Mouse (Mus musculus) MEL (cell line): ENCODE data around the gene Cecr2. TPM values are rescaled to one million over a fixed set of nuclear protein-coding genes. Genes with fewer than 3 reads are reported as not detected.

ENCODE experiments used
- DNase-seq: peaks from one replicate; pipeline ENCODE4 v3.0.0; 2011; ENCODE audit warnings: low read depth, low spot score
- H3K27ac ChIP-seq: 2 replicates; pipeline ENCODE4 v1.5.1; 2012; ENCODE audit warnings: low read depth, mild to moderate bottlenecking, control low read depth, low read length, moderate library complexity; ENCODE audit not compliant: control insufficient read depth
- H3K27me3 ChIP-seq, 2 experiments: fragments of 150-350 bp in 1 of 2; sonication (generic) in 1 of 2; 2 replicates each; pipeline ENCODE4 v1.6.1; 2012; ENCODE audit warnings: low read length in 2 of 2, mild to moderate bottlenecking in 2 of 2, improper control_type of control experiment in 1 of 2, moderate library complexity in 1 of 2; ENCODE audit not compliant: insufficient read depth in 2 of 2, control insufficient read depth in 1 of 2
- H3K36me3 ChIP-seq, 2 experiments: 2 replicates each; pipeline ENCODE4 v1.6.1; 2012 to 2014; ENCODE audit warnings: low read length in 2 of 2, improper control_type of control experiment in 1 of 2, inconsistent platforms in 1 of 2, mild to moderate bottlenecking in 1 of 2; ENCODE audit not compliant: insufficient read depth in 2 of 2, control insufficient read depth in 1 of 2
- H3K4me1 ChIP-seq, 2 experiments: fragments of 150-350 bp in 1 of 2; sonication (generic) in 1 of 2; 2 replicates each; pipeline ENCODE4 v1.6.1; 2012; ENCODE audit warnings: low read length in 2 of 2, improper control_type of control experiment in 1 of 2, mild to moderate bottlenecking in 1 of 2; ENCODE audit not compliant: insufficient read depth in 2 of 2, control insufficient read depth in 1 of 2
- H3K4me3 ChIP-seq, 2 experiments: fragments of 150-350 bp in 1 of 2; sonication (generic) in 1 of 2; 2 replicates each; pipeline ENCODE4 v1.5.1; 2012; ENCODE audit warnings: low read depth in 2 of 2, low read length in 2 of 2, mild to moderate bottlenecking in 2 of 2, moderate library complexity in 2 of 2, control low read depth in 1 of 2, improper control_type of control experiment in 1 of 2; ENCODE audit not compliant: control insufficient read depth in 1 of 2, insufficient read depth in 1 of 2
- H3K79me2 ChIP-seq: 2 replicates; pipeline ENCODE4 v1.6.1; 2012; ENCODE audit warnings: mild to moderate bottlenecking, low read length, moderate library complexity; ENCODE audit not compliant: control insufficient read depth, poor library complexity, insufficient read depth
- H3K9ac ChIP-seq: 2 replicates; pipeline ENCODE4 v1.6.1; 2012; ENCODE audit warnings: low read depth, mild to moderate bottlenecking, control low read depth, low read length, moderate library complexity; ENCODE audit not compliant: control insufficient read depth, poor library complexity, severe bottlenecking
- H3K9me3 ChIP-seq: fragments of 150-350 bp; sonication (generic); replicated peaks from 2 replicates; pipeline ENCODE4 v1.6.1; 2012; ENCODE audit warnings: mild to moderate bottlenecking, low read length, improper control_type of control experiment, moderate library complexity; ENCODE audit not compliant: insufficient read depth
- CHD1 ChIP-seq: IDR thresholded peaks from 2 replicates; pipeline ENCODE4 v1.6.1; 2012; ENCODE audit warnings: low read depth, mild to moderate bottlenecking, inconsistent platforms, low read length, improper control_type of control experiment
- CTCF ChIP-seq, 3 experiments: IDR thresholded peaks in 2 of 3; conservative IDR thresholded peaks in 1 of 3; 2 replicates each; pipeline ENCODE4 v1.5.1; 2011 to 2012; ENCODE audit warnings: low read length in 3 of 3, low read depth in 2 of 3, mild to moderate bottlenecking in 2 of 3, improper control_type of control experiment in 1 of 3, inconsistent platforms in 1 of 3, mixed read lengths in 1 of 3, moderate library complexity in 1 of 3; ENCODE audit not compliant: control insufficient read depth in 1 of 3, insufficient read depth in 1 of 3, poor library complexity in 1 of 3, severe bottlenecking in 1 of 3
- E2F4 ChIP-seq: IDR thresholded peaks from 2 replicates; pipeline ENCODE4 v1.6.1; 2011; ENCODE audit warnings: low read depth, low read length, improper control_type of control experiment, borderline replicate concordance
- ETS1 ChIP-seq: IDR thresholded peaks from 2 replicates; pipeline ENCODE4 v1.6.1; 2012; ENCODE audit warnings: low read depth, mild to moderate bottlenecking, inconsistent platforms, low read length, improper control_type of control experiment, moderate library complexity
- HCFC1 ChIP-seq: IDR thresholded peaks from 2 replicates; pipeline ENCODE4 v1.6.1; 2012; ENCODE audit warnings: low read depth, mild to moderate bottlenecking, inconsistent platforms, low read length, improper control_type of control experiment, moderate library complexity
- MAX ChIP-seq: IDR thresholded peaks from 2 replicates; pipeline ENCODE4 v1.6.1; 2011; ENCODE audit warnings: low read length, improper control_type of control experiment
- MXI1 ChIP-seq: IDR thresholded peaks from 2 replicates; pipeline ENCODE4 v1.6.1; 2011; ENCODE audit warnings: mild to moderate bottlenecking, low read depth, low read length, improper control_type of control experiment
- NRF1 ChIP-seq: IDR thresholded peaks from 2 replicates; pipeline ENCODE4 v1.6.1; 2014; ENCODE audit warnings: low read depth, mild to moderate bottlenecking, inconsistent platforms, low read length, improper control_type of control experiment, moderate library complexity; ENCODE audit not compliant: poor library complexity, insufficient read depth, severe bottlenecking
- POLR2A ChIP-seq, 2 experiments: IDR thresholded peaks; 2 replicates each; pipeline ENCODE4 v1.6.1; 2011 to 2012; ENCODE audit warnings: low read length in 2 of 2, mild to moderate bottlenecking in 2 of 2, control low read depth in 1 of 2, improper control_type of control experiment in 1 of 2, low read depth in 1 of 2, moderate library complexity in 1 of 2; ENCODE audit not compliant: control insufficient read depth in 1 of 2, insufficient read depth in 1 of 2, poor library complexity in 1 of 2
- POLR2AphosphoS5 ChIP-seq: IDR thresholded peaks from 2 replicates; pipeline ENCODE4 v1.6.1; 2012; ENCODE audit warnings: low read depth, borderline replicate concordance, mild to moderate bottlenecking, inconsistent platforms, low read length, moderate library complexity, mixed read lengths
- SIN3A ChIP-seq: IDR thresholded peaks from 2 replicates; pipeline ENCODE4 v1.6.1; 2012; ENCODE audit warnings: low read length, improper control_type of control experiment, inconsistent platforms
- SMC3 ChIP-seq: IDR thresholded peaks from 2 replicates; pipeline ENCODE4 v1.6.1; 2011; ENCODE audit warnings: low read depth, low read length, improper control_type of control experiment
- TAL1 ChIP-seq: IDR thresholded peaks from 2 replicates; pipeline ENCODE4 v1.6.1; 2012; ENCODE audit warnings: mild to moderate bottlenecking, inconsistent platforms, low read length, moderate library complexity, mixed read lengths
- TBP ChIP-seq: IDR thresholded peaks from 2 replicates; pipeline ENCODE4 v1.8.0; 2011; ENCODE audit warnings: low read depth, low read length, improper control_type of control experiment
- USF2 ChIP-seq, 2 experiments: IDR thresholded peaks; 2 replicates each; pipeline ENCODE4 v1.6.1; 2011 to 2012; ENCODE audit warnings: improper control_type of control experiment in 2 of 2, low read length in 2 of 2, borderline replicate concordance in 1 of 2, inconsistent platforms in 1 of 2, low read depth in 1 of 2, mild to moderate bottlenecking in 1 of 2; ENCODE audit not compliant: insufficient read depth in 1 of 2
- ZKSCAN1 ChIP-seq: IDR thresholded peaks from 2 replicates; pipeline ENCODE4 v1.6.1; 2012; ENCODE audit warnings: low read depth, mild to moderate bottlenecking, inconsistent platforms, low read length, improper control_type of control experiment, moderate library complexity
- polyA plus RNA-seq, 2 experiments: library from polyadenylated mRNA; stranded (reverse) in 1 of 2; unstranded in 1 of 2; fragments of >175 nt in 1 of 2; fragments of >200 nt in 1 of 2; gene quantifications; 2 replicates each; pipeline versions ENCODE4 v1.2.1 to v1.2.4; 2012; ENCODE audit warnings: low replicate concordance in 2 of 2, low read depth in 1 of 2; ENCODE audit not compliant: insufficient read length in 2 of 2, insufficient read depth in 1 of 2, missing spikeins in 1 of 2
- total RNA-seq: library from RNA; depleted of rRNA; stranded (reverse); fragments of 300-350 nt; gene quantifications from 2 replicates; pipeline ENCODE4 v1.2.3, GENCODE M21; 2012

Cecr2 gene
- total and polyA plus RNA-seq, 3 experiments = 4.0 to 8.7 TPM; not detected in 1

- Histone ChIP-seq H3K79me2 (no peaks in the 10 kb centered on the region), H3K9ac (no peak overlapping the region), H3K36me3 (no peaks in the 10 kb centered on the region), H3K27ac (no peak overlapping the region), H3K4me3 (no peak overlapping the region), H3K27me3 (no peaks in the 10 kb centered on the region), H3K9me3 (no peaks in the 10 kb centered on the region)
- TF ChIP-seq TBP = no peak
- TF ChIP-seq POLR2A (IDR thresholded peaks at IDR 0.05; ENCODE audit: control insufficient read depth in 1 of 2, insufficient read depth in 1 of 2, low read depth in 1 of 2, low read length in 2 of 2, poor library complexity in 1 of 2) = no peak
- TF ChIP-seq, all 39 proteins: peak for 0
- no peaks in the 10 kb centered on the region; a peak in 1 of 4 replicates for H3K4me1 ChIP-seq
- no peak for DNase-seq
Measured at GRCm38 (mm10) chr6:120714806-120715205, 48.6 kb downstream of the Cecr2 start.

DNA sequence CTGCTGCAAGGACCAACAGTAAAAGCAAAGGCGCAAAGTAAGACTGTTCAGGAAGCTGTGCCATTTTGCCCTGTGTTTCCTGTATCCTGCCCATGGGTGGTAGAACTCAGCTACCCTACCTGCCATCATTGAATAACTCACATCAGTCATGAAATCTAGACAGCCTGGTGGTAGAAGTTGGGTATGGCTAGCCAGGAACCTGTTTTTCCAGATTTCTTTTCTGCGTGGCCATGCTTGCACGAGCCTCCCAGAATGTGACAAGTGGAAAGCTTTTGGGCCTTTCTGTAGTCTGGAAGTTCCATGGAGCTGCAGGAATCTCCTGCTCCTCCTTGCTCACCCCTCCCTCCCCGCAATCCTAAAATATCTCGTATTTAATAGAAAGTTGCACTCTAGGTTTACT, 49.1 kb downstream of the Cecr2 start:
- Histone ChIP-seq H3K79me2 (no peaks in the 10 kb centered on the region), H3K27me3 (no peaks in the 10 kb centered on the region), H3K27ac (no peak overlapping the region), H3K4me1 (no peaks in the 10 kb centered on the region; a peak in 1 of 4 replicates), H3K9ac (no peak overlapping the region), H3K9me3 (no peaks in the 10 kb centered on the region), H3K36me3 (no peaks in the 10 kb centered on the region), H3K4me3 (no peak overlapping the region)
- no peak for DNase-seq
- TF ChIP-seq NRF1 = no peak
- 0 out of 6 replicates have a peak, but pooled peaks of 1 of the 3 experiments have one; percentile 20 for TF ChIP-seq CTCF (IDR thresholded peaks at IDR 0.05 in 2 of 3, conservative IDR thresholded peaks at IDR 0.05 in 1 of 3; ENCODE audit: control insufficient read depth in 1 of 3, insufficient read depth in 1 of 3, low read depth in 2 of 3, low read length in 3 of 3, poor library complexity in 1 of 3, severe bottlenecking in 1 of 3)

- TF ChIP-seq HCFC1 (no peak), USF2 (IDR thresholded peaks at IDR 0.05; ENCODE audit: borderline replicate concordance in 1 of 2, insufficient read depth in 1 of 2, low read depth in 1 of 2, low read length in 2 of 2) (no peak), POLR2AphosphoS5 (no peak), ZKSCAN1 (no peak), CHD1 (no peak), SMC3 (no peak), E2F4 (no peak), MAX (no peak), CTCF (IDR thresholded peaks at IDR 0.05 in 2 of 3, conservative IDR thresholded peaks at IDR 0.05 in 1 of 3; ENCODE audit: control insufficient read depth in 1 of 3, insufficient read depth in 1 of 3, low read depth in 2 of 3, low read length in 3 of 3, poor library complexity in 1 of 3, severe bottlenecking in 1 of 3) (no peak), MXI1 (no peak), NRF1 (no peak), ETS1 (no peak), SIN3A (no peak), TAL1 (no peak)
- no peaks in the 10 kb centered on the region for H3K27me3 ChIP-seq
- no peaks in the 10 kb centered on the region for H3K9me3 ChIP-seq
Measured at GRCm38 (mm10) chr6:120715851-120716250, 49.7 kb downstream of the Cecr2 start.

More at GRCm38 (mm10) chr6:120715851-120716250, 49.7 kb downstream of the Cecr2 start:
- DNase-seq = no peak
- Histone ChIP-seq H3K79me2 (no peaks in the 10 kb centered on the region), H3K36me3 (no peaks in the 10 kb centered on the region), H3K9ac (no peak overlapping the region), H3K27ac (no peak overlapping the region), H3K4me1 (peaks cover 2 to 3% of the 10 kb centered on the region in 2 experiments; a peak in 1 of 4 replicates), H3K4me3 (no peak overlapping the region)
